Mouse (Mus musculus) layer of hippocampus, postnatal 14 days (tissue): ENCODE measurements around the gene Nrip3. TPM values are rescaled to one million over a fixed set of nuclear protein-coding genes. Genes with fewer than 3 reads are reported as not detected.

Experiments used
- DNase-seq, 2 experiments: peaks; one replicate each; pipeline ENCODE4 v3.0.0; 2021 to 2022; ENCODE audit warnings: low spot score in 2 of 2, mixed read lengths in 1 of 2
- total RNA-seq, 2 experiments: library from RNA; stranded (reverse); gene quantifications; 2 replicates each; pipeline ENCODE4 v1.2.3; 2021

Nrip3 gene
- total RNA-seq, 2 experiments from 2014 or later = 200 to 227 TPM

GRCm38 (mm10) chr7:109708961-109709382 lies 72.9 kb downstream of the Nrip3 start:
- DNase-seq = no peak

Other genes starting within 250 kb of the Nrip3 start
- gene St5, start 78.4 kb downstream of the Nrip3 start, total RNA-seq = 10 to 100 TPM; 30.2 to 35.7 TPM
- gene Akip1, start 78.3 kb downstream of the Nrip3 start, total RNA-seq = 1 to 10 TPM; 4.8 to 5.6 TPM
- gene BC051019, start 58.2 kb downstream of the Nrip3 start, total RNA-seq = 1 to 10 TPM in 1 of 2 experiments, not detected in 1; 1.3 TPM
- not detected for gene Ascl3, start 50.3 kb downstream of the Nrip3 start, total RNA-seq
- gene Tmem9b, start 29.1 kb downstream of the Nrip3 start, total RNA-seq = 10 to 100 TPM; 82.6 to 83.7 TPM
- gene Scube2, start 83.7 kb upstream of the Nrip3 start, total RNA-seq = 1 to 10 TPM; 1.6 to 2.0 TPM
- gene Dennd5a, start 178.4 kb upstream of the Nrip3 start, total RNA-seq = 100 to 1,000 TPM; 182 to 205 TPM
- 10 to 100 TPM; 61.8 to 63.9 TPM for gene Tmem41b, start 204.9 kb upstream of the Nrip3 start, total RNA-seq
- gene Ipo7, start 236.2 kb upstream of the Nrip3 start, total RNA-seq = 10 to 100 TPM; 86.7 to 89.1 TPM